Mouse (Mus musculus): Measurements from ENCODE around the gene Tbl2. TPM values are rescaled to one million over a fixed set of nuclear protein-coding genes. Genes with fewer than 3 reads are reported as not detected.

Tbl2 gene
- total RNA-seq, 2 experiments from 2014 or later, result 8.8 to 9.1 TPM

- intact Hi-C loops (cut with DNase I), result no loop called here
- no peak for DNase-seq
- no peak overlapping the region for H3K4me3 ChIP-seq
- H3K27ac ChIP-seq, result no peak overlapping the region
- no peak; the same call in 1 of the 2 replicates for TF ChIP-seq CTCF (IDR thresholded peaks at IDR 0.05)
These were observed 28.7 kb upstream of the Tbl2 start for GRCm38 (mm10) chr5:135120753-135121152.

GRCm38 (mm10) chr5:135126121-135126520 lies 23.3 kb upstream of the Tbl2 start:
- Histone ChIP-seq H3K4me3 (no peak overlapping the region), H3K27ac (no peak overlapping the region)
- DNase-seq, result no peak
- intact Hi-C loops (cut with DNase I), result no loop called here
- no peak for TF ChIP-seq CTCF (IDR thresholded peaks at IDR 0.05)

DNA sequence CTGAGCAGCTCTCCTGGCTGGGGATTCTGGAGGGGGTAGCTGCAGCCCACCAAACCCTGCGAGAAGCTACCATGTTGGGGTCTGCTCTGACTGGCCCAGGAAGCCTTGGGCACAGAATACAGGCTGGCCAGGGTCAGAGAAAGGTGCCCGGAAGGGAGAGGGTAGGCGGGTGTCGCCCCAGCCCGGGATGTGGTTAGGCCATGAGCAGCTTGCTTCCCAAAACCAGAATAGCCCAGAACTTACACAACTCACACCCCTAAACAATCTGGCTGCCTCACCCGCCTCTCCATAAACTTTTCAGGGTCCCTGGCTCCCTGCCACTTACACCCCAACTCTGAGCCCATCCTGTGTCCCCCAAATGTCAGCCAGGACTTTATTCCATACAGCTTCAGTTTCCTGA lies 21.8 kb upstream of the Tbl2 start:
- DNase-seq, result no peak
- no peak overlapping the region for H3K27ac ChIP-seq
- intact Hi-C loops (cut with DNase I), result no loop called here
- no peak for TF ChIP-seq CTCF (IDR thresholded peaks at IDR 0.05)
- H3K4me3 ChIP-seq, result no peak overlapping the region

DNA sequence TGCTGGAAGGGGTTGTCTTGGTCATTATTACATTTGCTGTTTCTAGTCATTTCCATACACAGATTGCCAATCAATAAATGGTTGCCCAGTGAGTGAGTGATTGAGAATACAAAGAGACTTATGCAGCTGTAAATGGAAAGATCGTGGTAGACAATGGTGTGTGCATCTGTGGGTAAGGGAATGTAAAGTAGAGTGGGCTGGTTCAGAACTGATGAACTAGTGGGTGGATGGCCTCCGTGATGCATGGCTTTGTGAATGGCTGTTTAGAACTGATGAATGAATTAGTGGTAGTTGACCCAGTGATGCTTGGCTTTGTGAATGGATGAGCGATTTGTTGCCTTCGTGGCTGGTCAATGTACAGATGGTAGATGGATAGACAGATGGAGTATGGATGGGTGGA lies 19.7 kb upstream of the Tbl2 start:
- Histone ChIP-seq H3K4me3 (no peak overlapping the region), H3K27ac (no peak overlapping the region)
- no peak for TF ChIP-seq CTCF (IDR thresholded peaks at IDR 0.05)
- no peak for DNase-seq
- intact Hi-C loops (cut with DNase I), result no loop called here

GRCm38 (mm10) chr5:135133736-135134405 lies 15.6 kb upstream of the Tbl2 start:
- peak overlapping the region; percentile 55 for H3K4me3 ChIP-seq
- TF ChIP-seq CTCF (IDR thresholded peaks at IDR 0.05), result no peak
- no peak for DNase-seq
- intact Hi-C loops (cut with DNase I), result no loop called here
- no peak overlapping the region for H3K27ac ChIP-seq

DNA sequence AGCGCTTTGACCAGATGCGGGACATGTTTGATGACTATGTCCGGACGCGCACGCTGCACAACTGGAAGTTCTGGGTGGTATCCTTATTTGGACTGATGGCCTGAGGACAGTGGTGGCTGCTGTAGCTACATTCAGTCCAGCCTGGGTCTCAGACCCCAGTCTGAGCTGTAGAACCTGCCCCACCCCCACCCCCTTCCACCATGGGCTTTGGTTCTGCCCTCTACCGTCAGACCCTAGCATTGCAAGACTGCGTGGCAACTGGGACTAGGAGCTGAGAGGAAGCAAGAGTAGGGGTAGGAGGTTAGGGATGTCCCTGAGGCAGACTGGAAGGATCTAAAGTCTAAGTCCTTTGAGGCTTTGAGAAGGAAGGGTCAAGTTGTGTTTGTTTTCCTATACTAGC lies 14.9 kb upstream of the Tbl2 start:
- intact Hi-C loops (cut with DNase I), result no loop called here
- peak; percentile 49 for DNase-seq
- Histone ChIP-seq H3K27ac (no peak overlapping the region), H3K4me3 (peak overlapping the region; percentile 55)
- TF ChIP-seq CTCF (IDR thresholded peaks at IDR 0.05), result peak; percentile 49

GRCm38 (mm10) chr5:135139881-135140280 lies 9.6 kb upstream of the Tbl2 start:
- no peak for TF ChIP-seq CTCF (IDR thresholded peaks at IDR 0.05)
- intact Hi-C loops (cut with DNase I), result no loop called here
- no peak overlapping the region for H3K4me3 ChIP-seq
- no peak overlapping the region for H3K27ac ChIP-seq
- no peak for DNase-seq

- no peak overlapping the region for H3K4me3 ChIP-seq
- no peak for DNase-seq
- intact Hi-C loops (cut with DNase I), result no loop called here
These were observed 5.0 kb upstream of the Tbl2 start for GRCm38 (mm10) chr5:135144469-135144868.

GRCm38 (mm10) chr5:135145532-135145931 lies 3.9 kb upstream of the Tbl2 start:
- Histone ChIP-seq H3K27ac (no peak overlapping the region), H3K4me3 (no peak overlapping the region)
- DNase-seq, result no peak
- no peak for TF ChIP-seq CTCF (IDR thresholded peaks at IDR 0.05)
- intact Hi-C loops (cut with DNase I), result no loop called here

More at GRCm38 (mm10) chr5:135144469-135144868, 5.0 kb upstream of the Tbl2 start:
- no peak overlapping the region for H3K27ac ChIP-seq
- no peak for TF ChIP-seq CTCF (IDR thresholded peaks at IDR 0.05)

DNA sequence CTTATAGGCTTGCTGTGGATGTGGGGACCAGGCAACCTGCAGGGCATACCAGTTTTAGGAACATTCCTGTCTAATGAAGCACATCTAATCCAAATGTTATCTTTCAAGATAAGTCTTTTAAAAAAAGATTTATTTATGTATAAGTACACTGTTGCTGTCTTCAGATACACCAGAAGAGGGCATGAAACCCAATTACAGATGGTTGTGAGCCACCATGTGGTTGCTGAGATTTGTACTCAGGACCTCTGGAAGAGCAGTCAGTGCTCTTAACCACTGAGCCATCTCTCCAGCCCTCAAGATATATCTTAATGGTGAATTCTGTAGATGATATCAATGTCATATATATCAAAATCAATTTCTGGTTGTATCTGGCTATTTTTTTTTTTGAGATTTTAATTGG lies 3.5 kb upstream of the Tbl2 start:
- no peak for TF ChIP-seq CTCF (IDR thresholded peaks at IDR 0.05)
- intact Hi-C loops (cut with DNase I), result no loop called here
- no peak for DNase-seq
- Histone ChIP-seq H3K27ac (no peak overlapping the region), H3K4me3 (no peak overlapping the region)

- intact Hi-C loops (cut with DNase I), result loop anchor here (1.0 kb wide), 2 partner anchors 20 to 39 kb away; partner anchors contain the start of genes Baz1b and Bcl7b
- DNase-seq, result no peak
- peak overlapping the region; percentile 96 for H3K27ac ChIP-seq
These were observed 773 bp upstream of the Tbl2 start for GRCm38 (mm10) chr5:135148715-135149052.

DNA sequence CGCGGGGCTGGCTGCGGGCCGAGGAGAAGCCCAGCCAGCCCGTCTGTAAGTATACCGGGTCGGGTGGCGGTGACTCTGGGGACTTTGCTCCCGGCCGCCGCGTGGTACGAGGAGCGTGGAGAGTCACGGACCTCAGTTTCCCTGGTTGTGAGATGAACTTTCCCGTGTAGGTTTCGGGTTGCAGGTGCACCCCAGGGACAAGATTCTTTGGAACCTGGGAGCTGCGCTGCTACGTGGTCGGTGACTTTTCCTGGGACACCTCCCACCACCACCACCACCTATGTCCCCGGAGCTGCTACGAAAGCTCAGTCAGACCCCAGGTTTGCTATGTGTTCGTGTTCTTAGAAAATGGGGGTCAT lies 342 bp downstream of the Tbl2 start:
- intact Hi-C loops (cut with DNase I), result loop anchor here (1.0 kb wide), 2 partner anchors 19 to 38 kb away; partner anchors contain the start of genes Baz1b and Bcl7b
- DNase-seq, result no peak
- peak overlapping the region; percentile 89 for H3K4me3 ChIP-seq
- TF ChIP-seq CTCF (IDR thresholded peaks at IDR 0.05), result no peak
- H3K27ac ChIP-seq, result peak overlapping the region; percentile 96

More at GRCm38 (mm10) chr5:135148715-135149052, 773 bp upstream of the Tbl2 start:
- no peak for TF ChIP-seq CTCF (IDR thresholded peaks at IDR 0.05)
- peak overlapping the region; percentile 89 for H3K4me3 ChIP-seq

GRCm38 (mm10) chr5:135156496-135156895 lies 7.0 kb downstream of the Tbl2 start:
- no peak for DNase-seq

DNA sequence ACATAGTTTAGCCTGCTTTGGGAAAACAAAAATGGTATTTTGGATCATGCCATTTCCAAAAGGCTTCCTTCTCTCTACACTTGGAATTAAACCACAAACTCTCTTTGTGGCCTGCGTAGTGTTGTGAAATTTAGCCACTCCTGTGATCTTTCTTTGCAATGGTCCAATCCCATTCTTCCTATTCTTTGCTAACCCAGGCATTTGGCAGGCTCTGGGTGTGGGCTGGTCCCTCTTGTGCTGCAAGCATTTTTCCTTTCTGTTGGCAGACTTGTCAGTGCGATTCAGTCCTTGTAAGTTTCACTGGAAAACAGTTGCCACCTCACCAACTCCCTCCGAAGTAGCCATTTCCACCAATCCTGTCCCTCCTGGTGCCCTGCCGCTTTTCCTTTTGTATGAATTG lies 11.8 kb downstream of the Tbl2 start:
- peak; percentile 70 for DNase-seq
- intact Hi-C loops (cut with DNase I), result no loop called here
- no peak for TF ChIP-seq CTCF (IDR thresholded peaks at IDR 0.05)
- Histone ChIP-seq H3K4me3 (no peak overlapping the region), H3K27ac (peak overlapping the region; percentile 75)

More at GRCm38 (mm10) chr5:135156496-135156895, 7.0 kb downstream of the Tbl2 start:
- intact Hi-C loops (cut with DNase I), result no loop called here
- TF ChIP-seq CTCF (IDR thresholded peaks at IDR 0.05), result peak; percentile 23; the same call in 1 of the 2 replicates
- Histone ChIP-seq H3K27ac (no peak overlapping the region), H3K4me3 (no peak overlapping the region)

Data from gastrocnemius, adult 2 months (tissue).